Mouse (Mus musculus) hindlimb bud, embryonic 11.5 days (tissue): ENCODE measurements around the gene Bcl2l11.

Experiments
- DNase-seq: peaks from one replicate; pipeline ENCODE4 v3.0.0-alpha.2; 2012; ENCODE audit warnings: low read depth, low spot score; ENCODE audit errors: extremely low spot score

The Bcl2l11 gene

DNA sequence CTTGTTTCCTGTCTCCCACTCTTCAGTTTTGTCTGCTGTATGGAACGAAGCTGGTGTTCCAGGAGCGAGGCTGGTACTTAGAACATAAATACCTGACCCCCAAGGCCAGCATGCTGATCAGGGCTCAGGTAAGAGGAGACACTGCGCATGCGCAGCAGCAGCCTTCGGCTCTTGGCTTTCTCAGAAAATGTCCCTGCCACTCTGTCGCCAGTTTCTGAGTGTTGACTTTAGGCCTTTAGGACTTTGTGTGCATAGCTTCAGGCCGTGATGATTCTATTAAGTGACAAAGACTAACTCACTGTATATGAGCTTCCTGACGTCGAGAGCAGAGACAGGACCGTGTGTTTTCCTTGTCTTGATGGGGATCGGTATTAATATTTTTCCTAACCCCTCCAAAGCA lies 20.2 kb upstream of the Bcl2l11 start:
- no peak for DNase-seq

DNA sequence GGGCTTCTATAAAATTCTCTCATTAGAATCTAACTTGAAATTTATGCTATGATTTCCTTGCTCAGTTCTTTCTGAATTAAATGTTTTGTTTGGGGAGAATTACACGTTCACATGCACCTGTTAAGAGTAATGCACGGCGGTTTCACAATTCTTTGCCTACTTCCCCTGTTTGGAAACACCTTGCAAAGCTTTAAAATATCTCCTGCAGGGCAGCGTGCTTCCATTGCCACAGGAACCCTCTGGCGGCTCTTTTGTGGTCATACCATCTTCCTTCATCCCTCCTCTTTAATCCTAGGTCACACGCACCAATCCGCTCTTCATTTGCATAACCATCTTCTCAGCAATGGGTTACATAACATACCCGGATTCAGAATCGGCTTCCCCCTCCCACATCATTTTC lies 14.3 kb upstream of the Bcl2l11 start:
- DNase-seq: no peak

DNA sequence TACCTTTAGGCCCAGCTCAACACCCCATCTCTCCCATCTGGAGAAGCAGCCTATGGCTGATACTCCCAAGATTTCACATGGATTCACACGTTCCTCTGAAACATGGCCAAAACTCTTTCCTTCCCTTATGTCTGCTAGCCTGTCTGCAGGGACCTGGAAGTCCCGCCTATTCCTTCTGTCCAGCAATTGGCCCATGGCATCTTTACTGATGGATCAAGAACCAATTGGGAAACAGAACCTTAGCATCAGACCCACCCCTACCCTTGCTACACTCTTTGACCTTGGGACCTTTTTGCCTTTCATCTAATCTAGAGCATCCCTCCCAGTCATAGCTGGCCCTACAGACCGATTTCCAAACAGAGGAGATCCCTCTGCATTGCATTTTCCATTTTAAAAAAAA lies 11.2 kb upstream of the Bcl2l11 start:
- no peak for DNase-seq

DNA sequence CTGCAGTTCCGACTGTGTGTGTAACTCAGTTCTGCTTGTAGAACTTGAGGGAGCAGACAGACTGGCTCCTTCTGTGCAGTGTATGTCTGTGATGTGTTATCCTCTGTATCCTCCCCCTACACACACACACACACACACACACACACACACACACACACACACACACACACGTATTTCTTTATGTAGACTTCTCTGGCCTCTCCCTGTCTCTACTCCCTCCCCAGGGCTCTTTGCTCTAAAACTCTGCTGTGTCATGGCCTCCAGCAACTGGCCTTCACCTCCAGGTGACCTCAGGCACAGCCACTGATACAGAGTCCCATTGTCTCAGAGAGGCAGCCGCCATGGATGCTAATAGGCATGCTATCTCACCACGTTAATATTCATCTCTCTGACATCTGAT lies 10.3 kb upstream of the Bcl2l11 start:
- no peak for DNase-seq

DNA sequence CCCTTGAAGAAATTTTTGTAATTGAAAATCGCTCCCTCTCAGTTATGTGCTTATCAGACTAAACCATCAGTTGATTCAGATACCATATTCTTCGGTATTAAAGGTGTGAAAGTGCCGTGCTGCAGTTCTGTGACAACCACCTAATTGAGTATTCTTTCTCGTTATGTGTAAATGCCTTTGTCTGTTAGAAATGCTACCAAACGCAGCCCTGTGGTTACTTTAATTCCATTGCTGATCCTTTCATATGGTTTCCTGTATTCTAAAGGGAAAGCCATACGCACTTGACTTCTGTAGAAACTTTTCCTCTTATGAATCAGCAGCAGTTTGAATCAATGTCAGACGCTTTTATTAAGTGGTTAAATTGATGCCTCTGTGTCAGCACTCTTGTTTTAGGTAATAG lies 8.2 kb upstream of the Bcl2l11 start:
- DNase-seq: no peak

DNA sequence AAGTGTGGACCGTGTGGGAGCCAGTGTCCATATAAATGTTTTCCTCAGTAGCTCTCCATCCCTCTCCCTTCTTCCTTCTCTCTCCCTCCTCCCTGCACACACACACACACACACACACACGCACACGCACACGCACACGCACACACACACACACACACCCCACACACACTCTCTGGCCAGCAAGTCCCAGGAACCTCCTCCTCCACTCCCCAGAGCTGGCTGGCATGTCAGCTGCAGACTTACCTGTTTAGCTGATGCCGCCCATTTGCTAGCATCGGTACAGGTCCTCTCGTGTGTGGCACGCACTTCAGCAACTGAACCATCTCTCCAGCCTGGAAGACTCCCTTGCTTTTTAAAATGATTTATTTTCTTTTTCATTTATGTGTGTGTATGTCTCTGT lies 6.9 kb upstream of the Bcl2l11 start:
- DNase-seq: no peak

DNA sequence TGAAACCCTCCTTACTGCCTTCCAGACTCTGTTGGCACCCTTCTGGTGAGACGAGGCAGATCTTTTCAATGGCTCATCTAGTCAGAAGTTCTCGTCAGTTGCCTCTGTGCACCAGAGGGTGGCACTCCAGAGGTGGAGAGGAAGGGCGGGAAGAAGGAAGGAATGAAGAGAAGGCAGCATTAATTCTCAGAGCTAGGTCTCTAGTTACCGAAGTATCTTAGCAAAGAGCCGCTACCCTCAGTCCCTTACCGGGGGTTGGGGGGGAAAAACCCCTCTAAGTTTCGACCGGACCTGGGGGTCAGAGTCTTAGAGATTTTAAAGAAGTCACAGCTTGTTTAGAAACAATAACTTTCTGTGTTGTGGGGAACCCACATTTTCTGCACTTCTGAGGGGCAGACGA lies 3.3 kb upstream of the Bcl2l11 start:
- no peak for DNase-seq

DNA sequence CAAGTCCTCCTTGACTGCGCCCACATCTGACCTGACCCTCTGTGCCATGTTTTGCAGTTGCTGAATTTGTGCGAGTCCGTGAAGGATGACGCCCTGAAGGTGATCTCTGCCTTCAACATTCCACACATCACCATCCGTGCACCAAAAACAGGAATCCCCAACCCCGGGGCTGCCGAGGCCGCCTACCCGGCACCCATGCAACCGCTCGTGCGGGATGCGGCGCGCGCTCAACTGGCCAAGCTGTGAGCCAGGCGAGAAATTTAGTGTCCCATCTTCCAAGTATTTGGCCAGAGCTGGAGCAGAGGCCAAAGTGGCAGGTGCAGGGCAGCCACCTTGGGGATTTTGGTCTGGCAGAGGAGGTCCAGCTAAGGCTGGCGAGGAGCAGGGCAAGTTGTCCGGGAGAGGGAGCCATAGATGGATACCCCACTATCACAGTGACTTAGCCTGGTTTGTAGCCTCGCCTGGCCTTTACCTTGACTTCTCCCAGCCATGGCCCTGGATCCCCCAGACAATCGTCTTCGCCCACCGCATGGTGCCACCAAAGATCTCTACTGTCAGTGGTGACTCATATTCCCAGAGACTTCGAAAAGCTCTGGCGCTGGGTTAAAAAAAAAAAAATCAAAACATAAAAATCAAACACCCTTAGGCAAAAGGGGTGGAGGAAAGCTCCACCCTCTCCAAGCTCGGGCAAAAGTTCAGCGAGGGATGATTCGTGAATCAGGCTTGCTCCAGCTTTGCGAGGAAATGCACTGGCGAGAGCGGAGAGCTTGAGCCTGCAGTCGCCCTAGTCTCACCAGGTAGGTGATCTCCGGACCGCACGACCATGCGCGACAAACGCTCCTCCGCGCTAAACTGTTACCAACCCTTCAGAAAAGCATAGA lies 2.7 kb upstream of the Bcl2l11 start:
- no peak for DNase-seq

DNA sequence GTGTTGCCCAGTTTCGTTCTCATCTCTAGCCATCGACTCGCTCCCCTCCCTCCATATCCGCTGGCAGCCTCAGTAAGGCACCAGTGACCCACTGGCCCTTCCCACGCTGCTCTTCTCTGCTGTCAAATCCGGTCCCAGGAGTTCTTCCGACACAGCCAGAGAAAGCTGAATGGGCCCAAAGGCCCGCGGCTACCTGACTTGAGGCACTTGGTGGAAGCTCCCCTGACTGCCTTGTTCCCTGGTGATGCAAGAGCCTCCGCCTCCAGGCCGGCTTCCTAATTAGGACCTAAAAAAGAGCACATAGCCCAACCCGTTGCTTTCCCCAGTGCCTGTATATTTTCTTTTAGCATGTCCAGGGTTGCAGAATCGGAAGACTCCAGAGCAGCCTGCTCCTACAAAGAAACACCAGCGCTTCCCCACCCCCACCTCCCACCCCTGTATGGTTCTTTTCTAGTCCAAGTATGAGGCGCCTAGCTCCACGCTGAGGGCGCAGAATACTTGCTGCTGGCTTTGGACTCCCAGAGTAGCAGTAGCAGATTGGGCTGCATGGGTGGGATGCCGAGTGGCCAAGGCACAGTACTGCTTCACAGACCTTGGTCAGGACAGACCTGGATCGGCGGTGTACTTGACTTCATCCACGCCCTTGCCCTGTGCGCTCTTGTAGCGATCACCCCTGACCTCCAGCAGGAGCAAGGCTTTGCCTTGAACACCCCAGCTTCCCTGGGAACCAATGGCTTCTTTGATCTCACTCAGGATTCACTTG lies 1.7 kb upstream of the Bcl2l11 start:
- DNase-seq: no peak

DNA sequence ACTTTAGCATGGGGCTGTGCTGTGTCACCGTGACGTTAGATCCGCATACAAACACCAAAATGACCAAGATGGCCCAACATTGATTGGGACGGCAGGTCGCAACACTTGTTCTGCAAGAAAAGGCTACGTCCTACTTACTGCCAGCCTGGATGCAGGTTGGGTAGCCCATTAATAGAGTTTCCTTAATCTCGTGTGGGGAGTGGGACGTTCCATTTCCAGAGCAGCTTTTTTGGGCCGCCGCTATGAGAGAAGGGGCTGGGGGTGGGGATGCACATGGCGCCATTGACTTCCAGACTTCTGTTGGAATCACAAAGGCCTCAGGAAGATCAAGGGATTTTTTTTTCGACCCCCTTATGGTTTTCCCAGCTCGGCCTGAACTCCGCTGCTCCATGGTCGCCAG lies 1.1 kb upstream of the Bcl2l11 start:
- no peak for DNase-seq

DNA sequence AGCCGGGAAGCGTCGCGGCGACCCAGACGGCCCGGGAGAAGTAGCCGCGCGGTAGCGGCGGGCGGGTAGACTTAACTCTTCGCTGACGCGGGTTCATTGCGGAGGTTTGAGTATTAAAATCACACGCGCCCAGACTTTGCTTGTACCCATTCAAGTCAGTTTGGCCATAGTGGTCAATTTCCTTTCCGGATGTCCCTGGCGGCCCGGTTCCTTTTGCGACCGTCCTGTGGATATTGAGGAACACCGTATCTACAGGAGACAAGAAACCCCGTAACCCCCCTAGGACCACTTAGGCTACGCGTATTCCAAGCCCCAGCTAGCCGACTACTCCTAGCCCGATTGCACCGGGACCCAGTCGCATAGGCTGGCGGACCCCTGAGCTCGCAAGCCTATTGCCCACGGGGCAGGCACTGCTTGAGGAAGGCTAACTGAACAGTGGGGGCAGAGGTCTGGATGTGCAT lies 783 bp downstream of the Bcl2l11 start:
- no peak for DNase-seq

DNA sequence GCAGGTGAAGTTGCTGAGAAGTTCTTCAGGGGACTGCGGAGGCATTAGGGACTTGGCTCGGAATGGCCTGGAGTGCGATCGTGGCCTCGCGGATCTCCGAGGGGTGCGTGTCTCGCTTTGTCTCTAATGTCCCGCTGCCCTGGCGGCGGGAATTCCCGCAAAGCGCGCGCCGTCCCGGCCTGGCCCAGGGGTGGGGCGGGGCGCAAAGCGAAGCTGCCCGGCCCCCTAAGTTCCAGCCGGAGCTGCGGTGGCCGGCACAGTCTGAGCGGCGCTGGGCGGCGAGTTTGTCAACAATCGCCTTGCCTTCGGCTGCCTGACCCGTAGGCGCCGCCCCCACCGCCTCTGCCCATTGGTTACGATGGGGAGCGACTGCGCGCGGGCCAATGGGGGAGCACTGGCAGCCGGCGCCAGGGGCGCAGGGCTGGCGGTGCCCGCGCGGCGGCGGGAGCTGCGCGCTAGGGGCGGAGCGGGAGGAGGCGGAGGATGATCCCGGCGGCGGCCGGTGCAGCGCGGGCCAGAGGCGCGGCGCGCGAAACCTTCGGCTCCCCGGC lies 1.4 kb downstream of the Bcl2l11 start:
- DNase-seq: no peak

DNA sequence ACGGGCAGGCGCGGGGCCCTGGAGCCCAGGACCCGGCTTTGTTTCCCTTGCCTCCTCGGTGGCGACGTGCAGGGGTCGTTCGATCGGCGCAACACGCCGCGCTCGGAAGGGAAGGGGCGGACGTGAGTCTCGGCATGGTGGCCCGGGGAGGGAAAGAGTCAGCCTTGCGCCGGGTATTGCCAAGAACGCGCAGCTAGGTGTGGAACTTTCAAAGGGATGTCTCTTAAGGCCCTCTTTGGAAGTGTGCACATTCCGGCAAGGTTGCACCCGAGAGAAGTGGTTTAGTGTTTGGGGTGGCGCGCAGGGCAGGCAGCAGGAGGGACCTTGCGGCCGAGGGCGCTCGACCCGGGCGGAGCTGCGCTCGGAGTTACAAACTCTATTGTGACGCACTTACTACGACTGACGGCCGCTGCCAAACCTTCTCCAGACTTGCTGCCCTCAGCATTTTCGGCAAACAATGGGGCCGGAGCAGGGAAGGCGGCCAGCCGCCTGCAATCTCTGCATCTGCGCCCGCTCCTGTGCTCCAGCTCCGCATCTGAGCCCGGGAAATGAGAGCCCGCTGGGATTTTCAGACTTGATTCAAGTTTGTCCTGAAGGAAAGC lies 2.0 kb downstream of the Bcl2l11 start:
- DNase-seq: no peak

DNA sequence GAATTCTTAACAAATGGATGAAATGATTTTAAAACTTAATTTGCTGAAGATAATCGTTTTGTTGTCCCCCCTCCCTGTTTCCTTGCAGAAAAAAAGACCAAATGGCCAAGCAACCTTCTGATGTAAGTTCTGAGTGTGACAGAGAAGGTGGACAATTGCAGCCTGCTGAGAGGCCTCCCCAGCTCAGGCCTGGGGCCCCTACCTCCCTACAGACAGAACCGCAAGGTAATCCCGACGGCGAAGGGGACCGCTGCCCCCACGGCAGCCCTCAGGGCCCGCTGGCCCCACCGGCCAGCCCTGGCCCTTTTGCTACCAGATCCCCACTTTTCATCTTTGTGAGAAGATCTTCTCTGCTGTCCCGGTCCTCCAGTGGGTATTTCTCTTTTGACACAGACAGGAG lies 2.7 kb downstream of the Bcl2l11 start:
- no peak for DNase-seq

DNA sequence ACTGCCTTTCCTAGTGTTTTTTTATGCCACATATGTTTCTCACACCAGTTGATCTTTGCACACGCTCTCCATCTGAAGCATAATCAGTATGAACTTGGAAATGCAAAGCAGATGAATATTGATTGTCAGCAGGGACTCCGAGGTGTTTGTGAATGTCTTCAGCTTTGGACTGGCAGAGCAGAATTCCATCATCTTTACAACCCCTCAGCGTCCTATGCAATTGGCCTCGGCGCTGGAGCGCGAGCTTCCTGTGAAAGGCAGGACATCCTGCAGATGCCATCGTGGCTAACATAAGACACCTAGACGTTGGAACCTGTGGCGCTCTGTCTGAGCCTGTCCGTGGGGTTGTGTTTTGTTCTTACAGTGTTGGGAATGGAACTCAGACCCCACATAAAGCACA lies 5.7 kb downstream of the Bcl2l11 start:
- no peak for DNase-seq

DNA sequence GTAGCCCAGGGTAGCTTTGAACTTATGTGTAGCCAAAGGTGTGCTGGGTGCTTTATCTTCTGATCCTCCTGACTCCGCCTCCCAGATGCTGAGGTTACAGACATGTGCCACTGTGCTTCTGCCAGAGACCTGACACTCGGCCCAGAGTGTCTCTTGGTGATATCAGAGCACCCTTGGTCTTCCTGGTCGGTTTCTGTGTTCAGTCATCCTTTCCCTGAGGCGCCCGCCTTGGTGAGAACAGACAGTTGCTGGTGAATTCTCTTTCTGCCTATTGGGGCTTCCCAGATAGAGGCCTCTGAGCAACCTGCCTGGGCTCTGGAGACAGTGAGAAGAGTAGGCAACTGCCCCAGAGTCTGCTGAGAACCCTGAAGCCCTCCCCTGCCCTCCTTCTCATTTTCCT lies 6.8 kb downstream of the Bcl2l11 start:
- no peak for DNase-seq

DNA sequence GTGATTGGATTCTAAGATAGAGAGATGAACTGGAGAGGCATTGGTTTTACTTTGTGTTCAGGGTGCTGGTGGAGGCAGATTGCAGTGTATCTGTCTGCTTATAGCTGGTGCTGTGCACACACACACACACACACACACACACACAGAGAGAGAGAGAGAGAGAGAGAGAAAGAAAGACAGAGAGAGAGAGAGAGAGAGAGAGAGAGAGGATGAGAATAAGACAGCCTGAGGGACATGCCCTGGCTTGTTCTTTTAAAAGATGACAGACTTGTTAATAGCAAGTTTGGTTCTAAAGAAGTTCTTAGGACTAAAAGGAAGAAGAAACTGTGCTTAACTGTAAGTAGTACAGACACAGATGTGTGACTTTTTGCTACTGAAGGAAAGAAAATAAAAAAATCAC lies 8.0 kb downstream of the Bcl2l11 start:
- no peak for DNase-seq

DNA sequence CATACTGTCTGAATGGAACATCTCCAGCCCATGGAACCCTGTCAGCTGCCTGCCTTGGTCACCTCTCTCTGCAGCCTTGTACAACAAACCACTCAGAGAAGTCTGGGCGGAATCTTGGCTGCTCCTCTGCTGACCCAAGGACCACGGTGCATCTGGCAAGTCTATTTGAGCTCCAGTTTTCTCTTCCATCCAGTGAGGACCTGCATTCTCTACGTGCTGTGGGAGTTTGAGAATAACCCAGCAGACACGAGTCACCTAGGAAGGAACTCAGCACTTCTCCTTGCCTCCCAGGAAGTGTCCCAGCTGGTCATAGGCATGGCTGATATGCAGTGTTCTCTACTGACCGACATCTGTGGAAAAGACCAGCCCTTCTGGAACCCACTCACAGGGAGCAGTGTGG lies 8.6 kb downstream of the Bcl2l11 start:
- DNase-seq: no peak

DNA sequence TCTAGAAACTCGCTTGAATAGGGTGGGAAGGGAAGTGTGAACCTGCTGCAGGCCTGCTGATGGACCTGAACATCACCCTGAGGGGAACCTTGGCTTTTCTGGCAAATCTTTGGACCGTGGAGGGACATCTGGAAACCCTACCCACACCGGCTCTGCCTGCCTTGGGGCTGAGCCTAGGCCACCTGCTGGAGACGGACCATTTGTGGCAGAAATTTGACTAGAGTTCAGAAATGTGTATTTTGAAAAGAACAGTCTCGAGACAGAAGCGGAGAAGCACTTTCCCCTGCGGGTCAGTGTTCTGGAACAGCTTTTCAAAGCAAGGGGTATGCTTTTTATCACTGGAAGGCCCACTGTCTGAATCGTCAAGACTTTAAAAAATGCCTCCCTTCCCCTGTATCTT lies 9.1 kb downstream of the Bcl2l11 start:
- no peak for DNase-seq

DNA sequence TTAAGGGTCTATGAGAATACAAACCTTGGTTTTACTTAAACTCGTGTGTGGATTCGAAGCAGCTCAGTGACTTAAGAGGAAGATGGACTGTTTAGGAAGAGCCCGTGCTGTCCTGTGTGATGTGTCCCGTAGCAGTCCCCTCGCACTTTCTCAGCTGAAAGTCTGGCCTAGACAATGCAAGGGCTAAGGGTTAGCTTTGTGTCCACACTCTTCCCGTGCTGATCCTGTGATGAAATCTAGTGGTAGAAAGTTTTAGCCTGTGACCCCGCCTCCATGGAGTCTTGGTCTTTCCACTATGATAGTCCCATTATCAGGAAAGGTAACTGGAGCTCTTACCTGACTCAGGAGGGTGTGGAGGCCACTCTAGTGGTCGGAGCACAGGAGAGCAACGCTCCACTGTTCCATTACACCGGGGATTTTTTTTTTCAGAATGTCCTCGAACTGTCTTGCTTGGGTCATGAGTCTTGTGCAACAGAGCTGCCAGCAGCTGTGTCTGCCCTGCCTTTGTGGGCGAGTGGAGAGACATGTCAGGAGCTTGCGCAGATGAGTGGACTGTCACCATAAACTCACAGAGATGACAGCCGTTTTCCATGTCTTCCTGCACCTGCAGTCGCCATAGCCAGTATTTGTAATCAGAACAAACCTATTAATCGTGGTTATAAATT lies 11.1 kb downstream of the Bcl2l11 start:
- DNase-seq: no peak
